Mouse (Mus musculus) spleen, adult 18-20 months (tissue): ENCODE measurements at regions not wholly inside any gene's neighbourhood (a gene's known extent, or its start where the extent isn't known, plus 50 kb on each side); places are given as distances from the start of the nearest gene placed in this dataset.

Experiments used
- DNase-seq, 2 experiments: peaks; one replicate each; pipeline ENCODE4 v3.0.0; 2022; ENCODE audit warnings: mixed read lengths in 2 of 2

DNA sequence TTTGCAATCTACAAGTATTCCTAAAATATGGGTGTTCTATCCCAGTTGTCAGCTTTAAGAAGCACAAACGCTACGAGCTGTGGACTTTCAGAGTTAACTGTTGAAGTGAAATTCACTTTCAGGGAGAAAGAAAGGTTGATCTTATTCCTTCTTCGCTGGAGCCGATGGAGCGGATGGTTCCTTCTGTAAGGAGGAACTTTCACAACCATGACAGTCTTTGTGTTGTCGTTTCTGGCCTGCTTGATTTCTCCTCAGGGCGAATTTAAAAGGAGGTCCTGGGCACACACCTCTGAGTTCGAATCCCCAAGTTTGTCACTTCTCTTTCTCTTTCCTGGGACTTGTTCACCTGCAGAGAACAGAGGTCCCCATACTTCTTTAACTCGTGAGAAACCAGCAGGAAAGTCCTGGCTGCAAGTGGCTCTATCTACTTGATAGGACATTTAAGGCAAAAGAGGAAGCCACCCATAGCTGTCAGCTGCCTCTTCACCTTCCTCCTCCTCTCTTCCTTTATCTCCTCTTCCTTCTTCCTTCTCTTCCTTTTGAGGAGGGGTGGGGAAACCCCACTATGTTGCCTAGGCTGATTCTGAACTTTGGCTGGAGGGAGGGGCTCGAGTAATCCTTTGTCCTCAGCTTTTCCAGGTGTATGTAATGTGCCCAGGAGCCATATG lies 265.9 kb upstream of the Klf3 start:
- no peak for DNase-seq

DNA sequence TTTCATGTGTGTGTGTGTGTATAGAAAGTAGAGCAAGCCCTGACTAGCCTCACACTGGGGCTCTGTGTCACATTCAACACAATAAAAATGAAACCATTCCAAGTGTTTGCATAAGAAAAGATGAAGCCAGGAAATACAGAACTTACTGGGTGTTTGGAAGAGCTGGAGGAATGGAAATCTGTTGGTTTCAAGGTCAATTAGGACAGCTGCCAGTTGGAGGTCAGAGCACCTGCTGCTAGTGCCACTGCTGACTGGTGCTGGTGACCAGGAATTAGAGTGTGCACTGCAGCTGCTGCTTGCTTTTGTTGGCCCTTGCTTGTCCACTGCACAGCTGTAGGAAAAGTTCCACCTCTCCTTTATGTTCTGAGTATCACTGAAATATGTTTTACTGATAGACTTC lies 261.4 kb upstream of the Klf3 start:
- DNase-seq, result no peak

DNA sequence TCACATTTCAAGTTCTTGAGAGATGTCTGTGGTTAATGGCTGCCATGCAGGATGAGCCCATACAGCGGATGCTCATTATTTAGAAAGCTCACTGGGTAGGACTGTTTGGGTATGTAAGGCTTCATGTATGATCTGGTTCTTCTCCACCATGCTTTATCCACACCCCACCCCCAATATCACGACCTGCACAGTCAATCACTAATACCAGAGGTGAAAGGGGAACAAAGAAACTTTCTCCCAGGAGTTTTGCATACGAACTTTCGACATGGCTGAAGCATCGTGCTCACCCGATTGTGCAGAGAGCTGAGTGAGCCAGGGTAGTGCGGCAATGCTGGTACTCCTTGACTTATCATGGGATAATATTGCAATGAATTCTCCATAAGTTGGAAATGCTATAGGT lies 247.3 kb upstream of the Klf3 start:
- DNase-seq, result no peak

DNA sequence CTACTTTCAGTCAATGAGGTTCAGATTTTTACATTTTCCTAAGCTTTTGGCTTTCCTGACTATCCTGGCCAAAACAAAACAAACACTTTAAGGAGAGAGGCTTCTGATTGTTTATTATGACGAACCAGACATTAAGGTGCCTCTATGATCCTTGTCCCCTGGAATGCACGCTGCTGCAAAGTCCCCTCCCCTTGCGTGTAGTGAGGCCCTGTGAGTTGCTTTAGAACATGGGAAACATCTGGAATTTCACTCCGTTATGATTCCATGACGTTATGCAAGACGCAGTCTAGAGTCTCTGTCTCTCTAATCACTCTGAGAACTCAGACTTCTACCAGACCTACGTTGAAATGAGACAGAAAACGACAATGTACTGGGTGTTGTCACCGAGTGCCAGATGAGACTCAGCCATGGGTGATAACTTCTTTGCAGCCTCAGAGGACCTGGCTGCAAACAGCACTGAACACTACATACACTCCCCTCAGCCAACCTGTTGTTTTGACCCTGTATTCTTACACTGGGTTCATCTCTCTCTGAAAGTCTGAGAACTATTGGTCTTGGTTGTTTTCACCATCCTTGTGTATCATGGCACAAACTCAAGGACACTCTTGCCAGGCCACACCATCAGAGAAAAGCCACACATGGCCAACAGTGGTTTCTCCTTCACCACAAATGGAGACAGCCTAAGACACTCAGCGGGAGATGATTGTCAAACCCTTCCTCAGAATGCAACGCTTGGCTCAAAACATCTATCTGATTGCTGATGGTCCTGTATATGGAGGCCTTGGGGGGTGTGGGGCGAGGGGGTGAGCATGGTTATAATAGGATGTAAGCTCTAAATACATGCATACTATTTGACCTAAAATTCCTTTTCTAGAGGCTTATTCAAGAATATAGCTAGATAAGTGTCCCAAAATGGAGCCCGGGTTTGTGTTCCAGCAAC lies 236.5 kb upstream of the Klf3 start:
- DNase-seq, result no peak

DNA sequence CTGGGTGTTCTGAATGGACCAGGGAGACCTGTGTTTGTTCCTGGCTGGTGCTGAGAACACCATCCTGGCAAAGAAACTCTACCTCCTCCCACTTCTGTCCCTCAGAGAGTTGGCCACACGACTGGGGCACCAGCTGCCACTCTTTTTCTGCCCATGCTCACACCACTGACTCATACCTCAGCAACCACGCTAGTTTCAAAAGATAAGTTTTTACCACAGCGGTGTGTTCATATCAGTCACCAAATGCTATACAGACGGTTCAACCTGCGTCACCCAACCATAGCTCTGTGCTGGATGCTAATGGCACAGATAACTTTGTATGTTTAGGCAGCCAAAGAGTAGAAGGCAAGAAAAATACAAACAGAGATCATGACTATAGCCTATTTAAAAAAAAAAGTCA lies 235.4 kb upstream of the Klf3 start:
- no peak for DNase-seq

DNA sequence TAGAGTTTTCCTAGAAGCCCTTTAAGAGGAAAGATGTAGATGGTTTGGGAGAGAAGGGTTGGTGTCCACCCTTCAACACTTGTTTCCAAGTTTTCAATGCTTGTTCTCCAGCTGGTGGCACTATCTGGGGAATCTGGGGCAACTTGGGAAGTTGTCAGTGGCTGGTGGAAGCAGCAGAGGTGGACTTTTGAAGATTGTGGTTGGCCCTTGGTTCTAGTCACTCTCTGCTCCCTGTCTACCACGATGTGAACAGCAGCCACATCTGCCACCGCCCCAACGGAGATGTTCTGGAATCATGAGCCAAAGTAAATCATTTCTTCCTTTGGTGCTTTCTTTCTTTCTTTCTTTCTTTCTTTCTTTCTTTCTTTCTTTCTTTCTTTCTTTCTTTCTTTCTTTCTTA lies 234.9 kb upstream of the Klf3 start:
- DNase-seq, result no peak

DNA sequence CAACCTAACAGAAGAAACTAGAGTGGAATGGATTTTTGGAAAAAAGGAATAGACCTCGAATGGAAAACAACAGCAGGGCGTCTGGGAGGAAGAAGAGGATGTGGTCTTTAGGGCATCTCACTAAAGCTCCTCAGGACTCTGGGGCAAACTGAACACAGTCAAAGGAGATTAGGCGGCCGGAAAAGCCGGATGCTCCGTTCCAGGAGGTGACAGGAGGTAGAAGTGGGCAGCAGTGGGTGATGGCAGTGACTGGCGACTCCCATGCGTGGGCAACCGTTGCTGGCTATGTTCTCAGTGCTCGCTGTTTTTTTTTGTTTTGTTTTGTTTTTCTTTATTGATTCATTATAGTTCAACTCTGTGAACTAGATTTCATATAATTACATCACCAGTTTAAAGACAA lies 228.8 kb upstream of the Klf3 start:
- no peak for DNase-seq

DNA sequence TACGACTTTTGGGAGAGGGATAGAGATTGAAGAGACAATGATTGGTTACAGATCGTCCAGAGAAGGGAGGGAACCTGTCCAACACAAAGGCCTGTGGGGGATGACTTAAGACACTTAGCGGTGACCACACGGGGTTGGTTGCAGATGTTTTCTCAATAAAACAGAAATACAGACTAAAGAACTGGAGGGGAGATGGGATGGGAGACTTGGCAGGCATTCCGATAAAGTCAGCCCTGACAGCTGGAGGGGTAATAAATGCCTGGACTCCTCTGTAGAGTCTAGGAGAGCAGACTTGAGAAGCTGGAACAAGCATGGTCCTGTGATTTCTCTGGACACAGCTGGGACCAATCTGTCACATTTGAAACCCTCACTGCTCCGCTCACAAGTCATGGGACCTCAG lies 227.3 kb upstream of the Klf3 start:
- no peak for DNase-seq

DNA sequence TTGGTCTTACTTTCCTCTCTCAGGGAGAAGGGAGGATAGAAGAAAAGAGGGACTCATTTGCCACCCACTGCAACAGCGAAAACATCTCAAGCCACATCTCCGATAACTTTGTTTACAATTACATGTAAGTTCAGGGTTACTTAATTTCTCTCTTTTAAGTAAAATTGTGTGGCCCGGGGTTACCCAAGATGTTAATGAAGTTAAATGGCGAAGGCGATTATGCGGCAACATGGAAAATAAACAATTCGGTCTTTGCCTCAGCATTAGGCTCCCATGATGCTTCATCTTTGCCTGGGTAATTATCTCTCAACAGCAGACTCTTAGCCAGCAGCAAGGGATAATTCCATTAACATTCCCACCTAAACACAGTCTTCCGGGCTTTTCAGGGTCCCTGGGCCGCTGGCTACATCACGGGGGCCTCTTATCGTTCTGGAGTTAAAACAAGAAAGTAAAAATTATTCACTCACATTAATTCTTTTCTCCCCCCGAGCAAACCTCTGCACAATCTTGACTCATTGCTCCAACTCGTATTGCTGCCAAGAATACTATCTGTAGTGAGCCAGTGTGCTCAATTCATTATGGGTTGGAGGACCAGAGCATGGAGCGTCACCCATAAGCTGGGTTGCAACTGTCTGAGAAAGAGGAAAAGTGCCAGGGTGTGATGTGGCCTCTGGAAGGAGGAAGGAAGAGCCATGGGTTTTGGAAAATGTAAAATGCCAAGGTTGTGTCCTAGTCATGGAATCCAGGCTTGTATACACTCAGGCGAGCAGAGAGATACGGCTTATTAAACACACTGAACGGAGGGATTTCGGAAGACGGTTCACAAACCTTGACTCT lies 226.5 kb upstream of the Klf3 start:
- DNase-seq, result no peak

DNA sequence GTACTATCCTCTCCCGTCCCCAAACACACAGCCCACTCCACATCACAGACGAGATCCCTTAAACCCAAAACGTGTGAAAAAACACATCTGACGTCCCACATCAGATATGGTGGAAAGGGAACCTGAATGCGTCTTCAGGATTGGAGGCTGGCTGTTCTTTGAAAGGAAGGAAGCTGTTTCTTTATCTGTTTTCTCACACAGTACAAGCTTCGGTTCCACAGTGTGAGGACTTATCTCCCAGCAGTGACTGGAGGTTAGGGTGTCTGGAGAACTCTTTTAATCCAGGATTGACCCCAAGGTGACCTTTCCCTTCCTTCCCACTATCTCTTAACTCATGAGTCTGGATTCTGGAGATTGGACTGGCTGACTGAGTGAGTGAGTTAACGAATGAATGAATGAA lies 225.8 kb upstream of the Klf3 start:
- DNase-seq, result no peak

DNA sequence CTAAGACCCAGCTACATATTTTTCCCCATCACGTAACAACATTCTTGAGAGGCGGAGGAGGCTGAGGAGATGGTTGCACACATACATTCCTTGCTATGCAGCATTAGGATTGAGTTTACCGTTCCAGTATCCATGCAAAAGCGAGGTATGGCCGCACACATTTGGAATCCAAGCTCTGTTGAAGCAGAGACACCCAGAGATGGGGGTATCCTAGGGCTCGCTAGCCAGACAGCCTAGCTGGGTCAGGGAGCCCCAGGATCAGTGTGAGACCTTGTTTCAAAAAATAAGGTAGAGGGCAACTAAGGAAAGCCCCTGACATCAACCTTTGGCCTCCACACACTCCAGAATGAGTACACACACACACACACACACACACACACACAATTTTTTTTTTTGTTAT lies 224.7 kb upstream of the Klf3 start:
- DNase-seq, result no peak

DNA sequence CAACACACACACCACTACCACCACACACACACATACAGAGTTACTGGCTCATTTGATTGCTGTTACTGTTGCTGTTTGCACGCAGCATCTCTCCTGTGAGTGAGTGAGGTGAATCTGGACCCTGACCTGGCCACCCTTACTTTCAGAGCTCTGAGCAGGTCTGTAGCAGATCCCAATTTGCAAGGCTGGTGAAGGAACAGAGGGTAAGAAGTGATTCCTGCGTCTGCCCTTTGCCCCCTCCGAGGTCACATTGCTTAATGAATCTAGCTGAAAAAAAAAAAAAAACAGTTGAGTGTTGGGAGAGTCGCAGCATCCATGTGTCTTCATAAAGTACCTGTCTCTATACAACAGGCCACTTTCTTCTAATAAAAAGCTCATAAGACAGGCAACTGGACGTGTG lies 224.1 kb upstream of the Klf3 start:
- DNase-seq, result no peak

DNA sequence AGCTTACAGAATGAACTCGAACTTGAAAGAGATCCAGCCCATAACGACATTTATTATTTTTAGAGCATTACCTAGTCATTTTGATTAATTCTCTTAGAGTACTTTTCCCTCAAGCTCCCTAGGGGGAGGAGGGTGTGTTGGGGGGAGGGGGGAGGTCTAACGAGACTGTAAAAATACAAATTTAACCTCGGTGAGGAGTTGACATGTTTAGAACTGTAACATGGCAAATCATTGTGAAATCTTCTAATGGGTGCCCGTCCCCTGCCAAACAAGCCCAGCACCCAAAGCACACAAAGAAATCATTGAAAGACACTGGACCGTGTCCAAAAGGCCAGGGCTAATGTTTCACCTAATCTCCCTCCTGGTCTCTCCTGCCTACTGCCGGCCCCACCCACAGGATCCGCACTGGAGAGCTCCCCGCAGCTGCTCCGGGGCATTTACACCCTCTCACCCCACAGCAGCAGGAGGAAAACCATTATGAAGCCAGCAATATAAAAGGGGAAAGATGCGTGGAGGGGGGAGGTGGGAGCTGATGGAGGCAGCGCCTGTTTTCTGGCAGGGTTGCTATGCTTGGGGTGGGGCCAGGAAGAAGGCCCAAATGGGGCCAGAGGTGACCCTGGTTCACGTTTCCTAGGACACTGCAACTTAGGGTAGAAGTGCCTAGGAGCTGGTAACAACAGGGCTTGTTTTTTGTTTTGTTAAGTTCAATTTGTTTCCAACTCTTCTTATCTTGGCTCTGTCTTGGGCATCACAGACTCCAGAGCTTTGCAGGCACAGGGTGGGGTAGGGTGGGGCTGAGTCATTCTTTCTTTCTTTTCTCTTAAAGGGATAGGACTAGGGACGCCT lies 223.5 kb upstream of the Klf3 start:
- no peak for DNase-seq

DNA sequence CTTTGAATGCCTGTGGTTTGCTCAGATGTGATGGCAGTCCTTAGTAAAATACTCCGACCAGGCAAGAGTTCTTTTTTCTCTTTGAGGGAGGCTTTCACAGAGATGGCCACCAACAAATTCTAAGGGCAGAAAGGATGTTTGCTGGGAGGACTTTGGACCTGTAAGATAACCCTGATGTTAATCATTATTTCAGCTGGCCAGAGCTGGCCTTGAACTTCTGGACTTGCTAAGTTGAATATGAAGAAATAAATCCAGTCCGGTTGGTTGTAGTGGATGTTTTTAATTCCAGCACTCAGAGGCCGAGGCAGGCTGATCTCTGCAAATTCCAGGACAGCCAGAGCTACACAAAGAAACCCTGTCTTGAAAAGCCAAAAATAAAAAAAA lies 222.9 kb upstream of the Klf3 start:
- DNase-seq, result no peak

DNA sequence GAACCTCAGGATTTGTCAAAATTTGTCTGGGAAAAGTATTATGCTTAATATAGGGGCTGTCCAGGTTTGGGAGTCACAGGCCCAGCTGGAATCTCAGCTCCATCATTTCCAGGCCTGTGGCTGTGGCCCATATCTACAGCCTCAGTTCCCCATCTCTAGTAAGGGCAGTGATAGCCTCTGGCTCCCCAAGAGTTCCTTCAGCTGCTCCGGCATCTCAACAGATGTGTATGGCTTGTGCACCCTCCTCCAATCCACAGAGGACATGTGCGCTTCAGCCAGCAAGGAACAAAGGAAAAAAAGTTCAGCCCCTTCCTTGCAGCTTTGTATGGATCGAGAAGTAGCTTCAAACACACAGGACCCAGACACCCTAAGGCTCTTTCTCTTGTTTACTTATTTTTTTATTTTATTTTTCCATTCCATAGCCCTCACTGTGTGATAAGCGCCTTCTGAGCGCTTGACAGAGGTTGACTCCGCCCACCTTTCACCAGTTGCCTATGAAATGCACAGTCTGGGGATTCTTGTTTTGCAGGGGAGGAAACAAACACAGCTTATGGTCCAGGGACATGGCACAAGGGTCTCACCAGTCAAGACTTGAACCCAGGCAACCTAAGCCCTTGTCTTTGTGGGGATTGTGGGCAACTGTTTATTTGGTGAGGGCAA lies 222.3 kb upstream of the Klf3 start:
- no peak for DNase-seq

DNA sequence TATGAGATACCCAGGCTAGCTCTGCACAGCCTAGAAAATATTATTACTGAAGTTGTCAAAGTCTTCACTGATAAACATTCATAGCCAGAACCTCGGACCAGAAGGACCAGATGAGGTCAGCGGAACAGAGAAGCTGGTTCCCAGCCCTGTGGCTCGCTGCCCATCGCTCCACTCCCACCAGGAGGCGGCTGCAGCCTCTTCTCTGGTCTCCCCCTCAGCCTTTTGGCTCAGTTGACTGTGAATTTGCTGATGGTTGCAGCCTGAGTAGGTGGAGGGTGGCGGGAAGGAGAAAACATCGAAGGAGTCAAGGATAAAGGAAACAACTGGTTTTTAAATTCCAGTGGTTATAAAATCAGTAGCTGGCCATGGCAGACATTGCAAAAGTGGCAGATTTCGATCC lies 221.7 kb upstream of the Klf3 start:
- no peak for DNase-seq

DNA sequence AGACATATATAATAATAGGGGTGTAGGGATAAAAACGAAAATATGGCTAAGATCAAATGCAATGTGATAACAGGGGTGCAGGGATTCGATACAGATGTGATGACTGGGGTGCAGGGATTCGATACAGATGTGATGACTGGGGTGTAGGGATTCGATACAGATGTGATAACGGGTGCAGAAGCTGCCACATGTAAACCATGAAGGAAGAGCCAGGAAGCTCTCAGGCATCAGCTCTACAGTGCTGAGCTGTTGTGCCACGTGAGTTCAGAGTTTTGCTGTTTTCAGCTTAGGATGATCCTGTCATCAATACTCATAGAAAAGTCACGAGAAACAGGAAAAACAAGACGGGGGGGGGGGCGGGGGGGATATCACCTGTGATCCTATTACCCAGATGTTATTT lies 221.2 kb upstream of the Klf3 start:
- no peak for DNase-seq

DNA sequence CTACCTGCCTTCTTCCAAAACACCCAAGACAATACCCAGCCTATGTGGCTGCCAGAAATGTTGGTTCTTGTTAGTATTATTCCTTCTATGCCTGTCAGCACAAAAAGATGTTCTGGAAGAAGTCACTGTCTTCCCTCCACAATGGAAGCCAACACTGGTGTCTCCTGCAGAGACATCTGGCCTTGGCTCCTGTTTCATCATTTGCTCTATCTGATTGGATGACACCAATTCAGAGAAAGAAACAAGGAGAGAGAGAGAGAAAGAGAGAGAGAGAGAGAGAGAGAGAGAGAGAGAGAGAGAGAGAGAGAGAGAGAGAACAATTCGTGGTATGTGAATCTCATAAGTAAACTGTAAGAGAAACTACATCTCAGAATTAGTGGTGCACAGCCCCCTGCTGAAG lies 218.9 kb upstream of the Klf3 start:
- no peak for DNase-seq

DNA sequence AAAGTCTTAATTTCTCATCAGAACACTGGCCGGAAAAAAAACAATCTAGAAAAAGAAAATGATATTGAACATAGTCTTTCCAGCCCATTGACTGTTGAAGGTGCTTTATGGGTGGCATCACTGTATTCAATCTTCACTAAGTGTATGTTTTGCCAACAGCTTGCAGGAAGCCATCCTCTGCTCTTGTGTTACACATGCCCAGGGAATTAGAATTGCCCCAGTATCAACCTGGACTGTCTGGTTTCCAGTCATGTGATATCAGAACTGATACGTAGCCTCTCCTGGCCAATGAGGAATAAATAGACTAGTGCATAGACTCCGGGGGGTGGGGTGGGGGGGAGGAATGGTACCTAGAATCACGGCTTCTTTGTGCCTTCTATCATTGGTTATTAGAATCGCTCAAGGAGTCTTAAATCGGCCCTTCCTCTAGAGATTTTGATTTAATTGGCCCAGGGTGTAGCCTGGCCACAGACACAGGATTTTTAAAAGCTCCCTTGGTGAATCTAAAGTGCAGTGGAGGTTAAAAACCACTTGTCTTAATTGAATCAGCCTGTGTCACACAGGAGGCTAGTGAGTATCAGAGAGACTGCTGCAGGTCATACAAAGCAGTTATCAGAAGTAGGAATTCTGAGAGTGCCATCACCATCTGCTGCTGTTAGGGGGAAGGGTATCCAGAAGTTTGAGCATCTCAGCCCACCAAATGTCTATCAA lies 218.0 kb upstream of the Klf3 start:
- DNase-seq, result no peak

DNA sequence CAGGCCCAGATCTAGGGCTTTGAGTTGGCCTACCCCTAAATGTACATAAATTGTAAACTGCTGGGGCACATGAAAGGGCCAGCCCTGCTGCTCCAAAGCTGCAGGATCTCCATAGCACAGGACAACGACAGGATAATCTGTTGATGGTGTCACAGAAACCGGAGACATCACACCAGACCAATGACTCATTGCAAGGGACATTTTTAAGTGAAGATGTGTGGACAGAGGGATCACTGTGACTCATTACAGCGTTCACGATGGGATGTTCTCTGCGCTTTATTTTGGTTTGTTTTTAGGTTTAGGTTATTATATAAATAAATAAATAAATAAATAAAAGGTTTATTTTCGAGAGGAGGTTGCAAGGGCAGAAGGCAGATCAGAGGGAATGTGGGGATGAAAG lies 216.9 kb upstream of the Klf3 start:
- no peak for DNase-seq

DNA sequence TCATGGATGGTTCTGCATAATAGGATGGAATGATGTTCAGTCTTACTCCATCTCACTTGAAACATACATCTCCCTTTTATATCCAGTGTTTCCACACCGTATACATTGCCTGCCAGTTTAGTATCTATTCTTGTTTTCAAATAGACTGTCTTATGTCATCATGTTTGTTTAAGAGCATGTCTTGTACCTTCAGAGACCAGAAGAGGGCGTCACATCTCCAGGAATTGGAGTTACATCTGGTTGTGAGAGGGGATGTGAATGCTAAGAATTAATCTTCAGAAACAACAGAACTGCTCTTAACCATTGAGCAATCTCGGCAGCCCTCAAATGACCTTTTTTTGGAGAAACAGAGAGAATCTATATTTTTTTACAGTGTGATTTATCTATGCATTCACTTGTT lies 216.3 kb upstream of the Klf3 start:
- DNase-seq, result no peak
